In the genomic region with DNA sequence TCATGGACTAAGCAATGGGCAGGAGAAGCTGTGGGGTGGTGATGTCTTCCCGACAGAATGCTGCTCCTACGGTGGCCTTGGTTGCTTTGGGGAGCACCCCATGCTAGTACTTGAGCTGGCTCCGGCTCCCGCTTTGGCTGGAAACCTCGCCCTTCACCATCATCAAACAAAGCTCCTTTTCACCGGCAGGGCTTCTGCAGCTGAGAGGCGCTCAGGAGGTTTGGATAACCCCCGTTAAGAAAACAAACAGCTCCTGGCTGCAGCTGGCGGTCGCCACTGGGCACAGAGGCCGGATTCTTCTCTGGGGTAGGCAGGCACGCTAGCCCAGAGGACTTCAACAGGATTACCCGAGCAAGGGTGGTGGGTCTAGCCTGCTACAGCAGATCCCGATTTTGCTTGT, we compare ENCODE assay signal across 10 mouse cellular contexts. TPM values are rescaled to one million over a fixed set of nuclear protein-coding genes. Genes with fewer than 3 reads are reported as not detected.
A peak's percentile ranks its signal among the peaks of the same experiment; 100 is the strongest.
DNase-seq lines count a peak whose midpoint lies in the region; ATAC-seq and TF ChIP-seq lines count a peak whose summit lies in the region.
"Had no signal": no experiment of that assay in that cellular context is flagged by ENCODE, and none has a peak within 500 bp of the region (broad histone marks: within the 10 kb centered on the region; RNA-seq: fewer than 3 reads in every experiment).

No protein-coding gene starts in this region.

- ATAC-seq in heart, embryonic 16.5 days (replicated peaks; ENCODE audit: extremely low read depth, insufficient read depth, low FRiP score), result no peak
- no peak for ATAC-seq in monocyte, adult 5-6 weeks (replicated peaks; ENCODE audit: insufficient number of reproducible peaks, low FRiP score, low TSS enrichment, poor library complexity, severe bottlenecking)

- TF ChIP-seq CTCF in gastrocnemius, adult 2 months (IDR thresholded peaks at IDR 0.05), result no peak

- H3K4me1 ChIP-seq in heart, embryonic 16.5 days (ENCODE audit: control insufficient read depth, insufficient read depth, low read length), result peaks cover 6% of the 10 kb centered on the region; the same call in 1 of the 2 replicates
- peaks cover 8% of the 10 kb centered on the region for H3K4me1 ChIP-seq in hindbrain, embryonic 10.5 days (replicated peaks)

- intact Hi-C loops in gastrocnemius, adult 2 months (cut with DNase I), result no loop called here

- no peaks in the 10 kb centered on the region for H3K36me3 ChIP-seq in heart, embryonic 16.5 days (ENCODE audit: control insufficient read depth, insufficient read depth)
- no peaks in the 10 kb centered on the region for H3K36me3 ChIP-seq in hindbrain, embryonic 10.5 days

- H3K27ac ChIP-seq in heart, embryonic 16.5 days (ENCODE audit: low read length), result no peak overlapping the region
- H3K27ac ChIP-seq in hindbrain, embryonic 10.5 days, result peak overlapping the region; percentile 69
- no peak overlapping the region for H3K27ac ChIP-seq in gastrocnemius, adult 2 months

- peaks cover 3% of the 10 kb centered on the region; the same call in 1 of the 2 replicates for H3K9me3 ChIP-seq in heart, embryonic 16.5 days (replicated peaks; ENCODE audit: control insufficient read depth, low read length)
- H3K9me3 ChIP-seq in hindbrain, embryonic 10.5 days, result peaks cover 5% of the 10 kb centered on the region

- DNase-seq in heart, adult 18-20 months, result no peak
- DNase-seq in brain, adult 2 months (ENCODE audit: low read depth, low spot score), result peak; percentile 66
- DNase-seq in hindbrain, embryonic 10.5 days (ENCODE audit: low spot score), result peak; percentile 57
- peak; percentile 66 for DNase-seq in mesoderm, embryonic 11.5 days (ENCODE audit: low read depth, low spot score)
- no peak for DNase-seq in cerebellum, adult 9-11 months
- no peak for DNase-seq in gastrocnemius, adult 2 months
- DNase-seq: gastrocnemius, postnatal 10 days had no signal

- peak overlapping the region; percentile 0; the same call in 1 of the 2 replicates for H3K4me3 ChIP-seq in heart, embryonic 16.5 days (ENCODE audit: low read length)
- peak overlapping the region; percentile 14; the same call in 1 of the 2 replicates for H3K4me3 ChIP-seq in hindbrain, embryonic 10.5 days
- H3K4me3 ChIP-seq in gastrocnemius, adult 2 months, result no peak overlapping the region

- WGBS in heart, embryonic 16.5 days, result 7% methylated on average over 14 of the region's 14 CpGs
- 12% methylated on average over 14 of the region's 14 CpGs for WGBS in hindbrain, embryonic 10.5 days

- peak overlapping the region; percentile 33; the same call in 1 of the 2 replicates for H3K4me2 ChIP-seq in heart, embryonic 16.5 days (ENCODE audit: low read depth, low read length)

- no peak overlapping the region for H3K9ac ChIP-seq in heart, embryonic 16.5 days (ENCODE audit: low read length)

- no peaks in the 10 kb centered on the region for H3K27me3 ChIP-seq in heart, embryonic 16.5 days (ENCODE audit: control insufficient read depth, insufficient read depth, low read length)
- H3K27me3 ChIP-seq in hindbrain, embryonic 10.5 days (ENCODE audit: insufficient read depth, poor library complexity, severe bottlenecking), result no peaks in the 10 kb centered on the region
- H3K27me3 ChIP-seq: CH12.LX had no signal

RNA-seq across cellular contexts. Expression of gene Snx22, which starts 9.0 kb away (rescaled TPM):
- 1.4 and 1.8 TPM in 2 replicates for polyA plus RNA-seq in heart, embryonic 16.5 days (2015; fragmentation: Nextera tagmentation; extraction: Ambion mirVana)
- total RNA-seq in heart, adult 18-20 months (2021), result under 1 TPM; 0.46 to 0.50 TPM
- polyA plus RNA-seq in hindbrain, embryonic 10.5 days (2016; fragmentation: Nextera tagmentation; extraction: Ambion mirVana), result 3.5 and 4.6 TPM in 2 replicates
- total RNA-seq in gastrocnemius, adult 2 months (2021), result under 1 TPM in 1 of 2 experiments, not detected in 1; 0.28 TPM
- 1.3 to 2.6 TPM (median 1.6 TPM) in 3 replicates for total RNA-seq in monocyte, adult 5-6 weeks (2017)

RNA-seq across cellular contexts. Expression of gene Ppib, which starts 18.5 kb away (rescaled TPM):
- polyA plus RNA-seq in heart, embryonic 16.5 days (2015; fragmentation: Nextera tagmentation; extraction: Ambion mirVana), result 354 and 365 TPM in 2 replicates
- total RNA-seq in heart, adult 18-20 months (2021), result 100 to 1,000 TPM; 102 to 105 TPM
- polyA plus RNA-seq in hindbrain, embryonic 10.5 days (2016; fragmentation: Nextera tagmentation; extraction: Ambion mirVana), result 498 and 516 TPM in 2 replicates
- 10 to 100 TPM; 32.6 to 48.8 TPM for total RNA-seq in gastrocnemius, adult 2 months (2021)
- total RNA-seq in monocyte, adult 5-6 weeks (2017), result 628 to 744 TPM (median 641 TPM) in 3 replicates

RNA-seq across cellular contexts. Expression of gene Snx1, which starts 47.9 kb away (rescaled TPM):
- polyA plus RNA-seq in heart, embryonic 16.5 days (2015; fragmentation: Nextera tagmentation; extraction: Ambion mirVana), result 66.8 and 73.6 TPM in 2 replicates
- 10 to 100 TPM; 27.3 to 27.8 TPM for total RNA-seq in heart, adult 18-20 months (2021)
- polyA plus RNA-seq in hindbrain, embryonic 10.5 days (2016; fragmentation: Nextera tagmentation; extraction: Ambion mirVana), result 128 and 136 TPM in 2 replicates
- 10 to 100 TPM; 10.9 to 16.0 TPM for total RNA-seq in gastrocnemius, adult 2 months (2021)
- total RNA-seq in monocyte, adult 5-6 weeks (2017), result 118 to 143 TPM (median 135 TPM) in 3 replicates

RNA-seq across cellular contexts. Expression of gene Ciao2a, which starts 47.9 kb away (rescaled TPM):
- 152 and 175 TPM in 2 replicates for polyA plus RNA-seq in heart, embryonic 16.5 days (2015; fragmentation: Nextera tagmentation; extraction: Ambion mirVana)
- 10 to 100 TPM; 68.7 to 71.3 TPM for total RNA-seq in heart, adult 18-20 months (2021)
- 138 and 149 TPM in 2 replicates for polyA plus RNA-seq in hindbrain, embryonic 10.5 days (2016; fragmentation: Nextera tagmentation; extraction: Ambion mirVana)
- total RNA-seq in gastrocnemius, adult 2 months (2021), result 10 to 100 TPM; 43.7 to 52.9 TPM
- total RNA-seq in monocyte, adult 5-6 weeks (2017), result 112 to 213 TPM (median 210 TPM) in 3 replicates

Comparison
In these comparisons a context has a peak if more than half of its experiments do, and no peak if none do; other contexts are left out.
1. DNase-seq: peak in brain, adult 2 months (single experiment), hindbrain, embryonic 10.5 days (single experiment) and mesoderm, embryonic 11.5 days (single experiment); none in heart, adult 18-20 months (0 of 2), cerebellum, adult 9-11 months (single experiment) and gastrocnemius, adult 2 months (single experiment).